ENCODE assay signal across 11 mouse cellular contexts in the genomic region with DNA sequence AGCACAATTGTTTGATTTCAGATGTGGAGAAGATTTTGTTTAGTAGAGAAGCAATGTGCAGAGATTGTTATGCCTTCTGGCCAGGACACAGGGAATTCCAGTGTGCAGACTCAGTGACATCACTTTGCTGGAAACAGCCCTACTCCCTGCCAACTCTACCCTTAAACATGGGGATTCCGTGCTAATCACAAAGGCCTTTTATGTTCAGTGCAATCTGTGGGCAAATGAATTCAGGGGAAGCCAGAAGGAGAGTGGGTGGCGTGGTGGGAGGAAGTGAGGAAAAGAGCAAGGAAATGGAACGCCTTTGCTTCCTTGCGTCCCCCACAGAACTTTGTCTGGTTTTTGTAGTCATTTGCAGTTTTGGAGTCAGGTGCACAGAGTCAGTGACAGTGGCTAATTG. TPM values are rescaled to one million over a fixed set of nuclear protein-coding genes. Genes with fewer than 3 reads are reported as not detected.
A peak's percentile ranks its signal among the peaks of the same experiment; 100 is the strongest.
DNase-seq lines count a peak whose midpoint lies in the region; ATAC-seq lines count a peak whose summit lies in the region.
"Had no signal": no experiment of that assay in that cellular context is flagged by ENCODE, and none has a peak within 500 bp of the region (broad histone marks: within the 10 kb centered on the region; RNA-seq: fewer than 3 reads in every experiment).

No protein-coding gene starts in this region.

- no peaks in the 10 kb centered on the region for H3K9me3 ChIP-seq in kidney, embryonic 14.5 days (ENCODE audit: control insufficient read depth, low read length)
- H3K9me3 ChIP-seq: neural tube, embryonic 13.5 days had no signal

- no peak for ATAC-seq in kidney, embryonic 14.5 days (ENCODE audit: low FRiP score, low TSS enrichment)

- H3K4me3 ChIP-seq in kidney, embryonic 14.5 days (ENCODE audit: low read length) = no peak overlapping the region
- H3K4me3 ChIP-seq: neural tube, embryonic 13.5 days had no signal

- peak; percentile 31 for DNase-seq in gastrocnemius, postnatal 25 days
- DNase-seq in gastrocnemius, adult 8-10 months (ENCODE audit: low spot score in 2 of 2) = no peak
- peak; percentile 84 for DNase-seq in right cerebral cortex, adult 2 months (ENCODE audit: low spot score in 2 of 2)
- no peak for DNase-seq in right cerebral cortex, postnatal 14 days
- DNase-seq in left cerebral cortex, postnatal 36 days (ENCODE audit: low spot score in 2 of 2) = peak; percentile 76 to 77
- no peak for DNase-seq in kidney, adult 11 months
- DNase-seq in cerebellum, adult 9-11 months = no peak
- DNase-seq: cerebellum, adult 8-10 months; kidney, adult 18-20 months had no signal

- H3K4me2 ChIP-seq in kidney, embryonic 14.5 days (replicated peaks; ENCODE audit: low read depth, low read length) = no peak overlapping the region
- H3K4me2 ChIP-seq: neural tube, embryonic 13.5 days had no signal

- H3K36me3 ChIP-seq in kidney, embryonic 14.5 days (ENCODE audit: control insufficient read depth, insufficient read depth, low read length) = no peaks in the 10 kb centered on the region
- H3K36me3 ChIP-seq: neural tube, embryonic 13.5 days had no signal

- no peaks in the 10 kb centered on the region for H3K4me1 ChIP-seq in kidney, embryonic 14.5 days (ENCODE audit: control insufficient read depth, insufficient read depth, low read length)

- WGBS in kidney, embryonic 14.5 days = 60% methylated on average over 4 of the region's 4 CpGs

- intact Hi-C loops in left cerebral cortex, postnatal 36 days (cut with DNase I) = loop anchor here (2.0 kb wide), 1 partner anchor 72 kb away; no protein-coding TSS in a partner anchor

- H3K9ac ChIP-seq in kidney, embryonic 14.5 days (ENCODE audit: low read depth, low read length) = no peak overlapping the region
- H3K9ac ChIP-seq: neural tube, embryonic 13.5 days had no signal

- H3K27ac ChIP-seq in kidney, embryonic 14.5 days (ENCODE audit: low read depth, low read length) = no peak overlapping the region
- H3K27ac ChIP-seq: neural tube, embryonic 13.5 days had no signal

- no peaks in the 10 kb centered on the region for H3K27me3 ChIP-seq in kidney, embryonic 14.5 days (ENCODE audit: control insufficient read depth, insufficient read depth, low read length)
- H3K27me3 ChIP-seq: neural tube, embryonic 13.5 days had no signal

RNA-seq across cellular contexts. Expression of a gene that starts 46.1 kb away (rescaled TPM):
- total RNA-seq in gastrocnemius, postnatal 25 days (2021) = not detected
- total RNA-seq in gastrocnemius, adult 8-10 months (2022) = not detected
- 1 to 10 TPM in 1 of 2 experiments, under 1 TPM in 1; 0.39 to 1.3 TPM for total RNA-seq in left cerebral cortex, postnatal 36 days (2021)
- polyA plus RNA-seq in kidney, embryonic 14.5 days (2014; fragmentation: Nextera tagmentation; extraction: Ambion mirVana) = 0.39 TPM in 1 of 2 replicates, not detected in the other
- polyA plus RNA-seq: neural tube, embryonic 13.5 days had no signal

Comparison
In these comparisons a context has a peak if more than half of its experiments do, and no peak if none do; other contexts are left out.
1. DNase-seq: peak in gastrocnemius, postnatal 25 days (single experiment), right cerebral cortex, adult 2 months (2 of 2) and left cerebral cortex, postnatal 36 days (2 of 2); none in gastrocnemius, adult 8-10 months (0 of 2), right cerebral cortex, postnatal 14 days (single experiment), kidney, adult 11 months (single experiment) and cerebellum, adult 9-11 months (single experiment).